Mouse (Mus musculus): ENCODE results near the gene Gstt1.
A peak's percentile ranks its signal among the peaks of the same experiment; 100 is the strongest.
"Not testable (repeated sequence)": the region's sequence is repeated elsewhere in the genome, so short reads cannot be mapped to it uniquely, and the experiment has no call there.

The Gstt1 gene

GRCm38 (mm10) chr10:75797619-75798175, 687 bp downstream of the Gstt1 start:
- peak; percentile 49 for DNase-seq

DNA sequence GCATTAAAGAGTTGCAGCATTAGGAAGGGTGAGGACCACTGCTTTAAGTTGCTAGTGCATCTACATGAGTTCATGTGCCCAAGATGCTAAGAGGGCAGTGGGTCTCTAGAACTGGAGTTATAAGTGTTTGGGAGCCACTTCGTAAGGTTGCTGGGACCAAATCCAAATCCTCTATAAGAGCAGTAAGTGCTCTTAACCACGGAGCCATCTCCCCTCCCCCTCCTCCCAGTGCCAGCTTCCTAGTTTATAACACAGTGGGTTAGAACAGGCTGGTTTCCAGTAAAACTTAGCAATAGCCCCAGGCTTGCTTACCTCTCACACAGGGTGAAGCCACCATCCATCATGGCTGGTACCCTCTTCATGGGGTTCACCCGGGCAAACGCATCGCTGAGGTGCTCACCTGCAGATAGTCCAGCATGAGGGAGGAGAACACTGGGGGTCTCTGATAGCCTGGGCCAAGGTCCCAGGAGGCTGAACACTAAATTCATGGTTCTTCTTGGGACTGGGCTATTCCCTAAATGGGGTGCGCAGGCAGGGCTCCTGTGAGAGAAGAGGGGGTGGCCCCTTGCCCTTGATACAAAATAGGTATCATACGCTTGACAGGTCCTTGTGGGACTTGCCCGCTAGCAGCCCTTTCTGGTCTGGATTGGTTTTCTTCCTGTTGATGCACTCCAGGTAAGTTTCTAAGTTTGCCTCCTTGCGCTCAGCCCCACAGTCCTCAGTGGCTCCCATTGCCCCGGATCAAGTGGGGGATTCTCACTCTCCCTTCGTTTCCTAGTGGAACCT, 1.5 kb downstream of the Gstt1 start:
- DNase-seq, result no peak

GRCm38 (mm10) chr10:75794880-75795279, 3.5 kb downstream of the Gstt1 start:
- DNase-seq, result peak; percentile 37

- DNase-seq, result no peak
These were observed 7.6 kb downstream of the Gstt1 start for GRCm38 (mm10) chr10:75790773-75791172.

DNA sequence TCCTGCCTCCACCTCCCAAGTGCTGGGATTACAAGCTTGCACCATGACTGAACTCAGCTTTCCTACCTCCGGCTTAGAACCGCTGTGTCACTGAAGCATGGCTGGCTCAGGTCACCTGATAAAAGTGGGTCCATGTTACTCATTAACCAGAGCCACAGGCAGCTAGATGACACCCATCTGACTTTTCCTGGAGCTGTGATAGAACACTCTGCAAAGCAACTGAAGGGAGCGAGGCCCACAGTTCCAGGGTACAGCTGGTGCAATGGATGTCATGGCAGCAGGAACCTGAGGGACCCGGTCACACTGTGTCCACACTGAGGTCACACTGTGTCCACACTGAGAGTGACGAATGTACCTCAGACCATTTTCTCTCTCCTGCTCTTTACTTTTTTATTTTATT, 8.5 kb downstream of the Gstt1 start:
- no peak for DNase-seq

DNA sequence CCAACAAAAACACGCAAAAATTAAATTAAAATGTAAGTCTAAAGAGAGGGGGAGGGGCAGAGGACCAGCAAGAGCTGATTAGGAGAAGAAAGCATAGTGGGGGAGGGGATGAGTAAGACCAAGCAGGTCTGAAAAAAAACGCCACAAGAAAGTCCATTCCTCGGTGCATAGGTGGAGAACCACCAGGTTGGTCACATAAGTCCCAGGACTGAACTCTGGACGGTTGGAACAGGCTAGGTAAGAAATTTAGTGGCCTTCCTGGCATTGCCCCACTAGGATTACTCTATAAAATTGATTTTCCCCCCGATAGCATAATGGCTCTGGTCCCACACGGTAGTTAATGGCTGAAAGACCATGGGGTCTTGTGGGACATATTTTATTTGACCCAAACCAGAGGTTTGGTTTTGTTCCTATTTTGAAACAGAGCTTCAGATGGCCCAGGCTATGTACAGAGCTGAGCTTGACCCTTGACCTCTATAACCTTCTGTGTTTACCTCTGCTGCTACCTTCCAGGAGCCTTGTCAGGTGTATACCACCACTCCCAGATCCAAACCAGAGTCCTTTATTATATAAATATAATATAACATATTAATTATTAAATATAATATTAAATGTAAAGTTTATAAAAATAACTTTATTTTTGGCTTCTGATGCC, 9.2 kb downstream of the Gstt1 start:
- no peak for DNase-seq

DNA sequence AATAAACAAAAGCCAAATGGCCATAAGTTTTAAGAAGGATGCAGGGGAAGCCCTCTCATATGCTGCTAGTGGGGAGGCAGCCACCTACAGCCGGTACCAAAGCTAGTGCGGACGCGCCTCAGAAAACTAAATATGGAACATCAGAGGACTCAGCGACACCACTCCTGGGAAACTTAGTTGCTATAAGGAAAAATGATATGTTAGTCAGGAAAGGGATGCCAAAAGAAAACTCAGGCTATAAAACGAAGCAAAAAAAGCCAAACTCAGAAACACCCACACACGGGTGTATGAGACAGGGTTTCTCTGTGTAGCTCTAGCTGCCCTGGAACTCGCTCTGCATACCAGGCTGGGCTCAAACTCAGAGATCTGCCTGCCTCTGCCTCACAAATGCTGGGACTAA, 10.1 kb downstream of the Gstt1 start:
- no peak for DNase-seq

GRCm38 (mm10) chr10:75785442-75785841, 12.9 kb downstream of the Gstt1 start:
- DNase-seq, result no peak

DNA sequence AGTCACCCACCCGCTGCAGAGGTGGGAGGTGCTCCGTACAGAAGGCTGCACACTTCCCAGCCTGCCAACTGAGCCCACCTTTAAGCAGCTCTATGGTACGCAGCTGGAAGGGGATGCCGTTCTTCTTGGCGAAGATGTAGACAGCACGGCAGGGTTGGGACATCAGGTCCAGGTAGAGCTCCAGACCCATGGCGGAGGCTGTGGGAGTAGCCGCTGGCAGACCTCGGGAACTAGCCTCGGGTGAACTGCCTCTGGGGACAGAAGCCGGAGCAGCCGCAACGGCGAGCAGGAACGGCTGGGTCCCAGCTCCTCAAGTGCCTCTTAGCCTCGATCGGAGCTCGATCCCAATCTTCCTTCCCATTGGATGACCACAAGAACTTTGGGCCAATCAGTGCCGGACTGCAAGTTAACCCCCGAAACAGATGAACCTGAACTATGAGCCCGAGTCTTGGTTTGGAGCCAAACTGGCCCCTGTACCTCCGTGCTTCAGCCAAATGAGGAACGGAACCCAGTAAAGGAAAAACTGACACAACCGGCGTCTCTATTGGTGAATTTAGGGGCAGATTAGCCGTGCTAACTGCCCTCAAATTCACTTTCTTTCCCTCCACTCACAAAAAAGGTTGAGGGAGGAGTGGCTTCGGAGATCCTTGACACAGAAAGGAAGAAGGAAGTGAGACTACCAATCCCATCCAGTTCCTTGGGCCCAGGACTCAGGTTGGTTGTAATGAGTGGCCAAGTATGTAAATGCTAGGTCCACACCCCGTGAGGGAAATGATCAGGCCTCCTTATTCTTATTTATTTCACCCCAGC, 17.4 kb downstream of the Gstt1 start, which contains the start of the genes Gm20441 and Gstt3:
Gene Gm20441 (minus strand): TSS at position 186 of the 810 bp plus-strand sequence.
Gene Gstt3 (minus strand): TSS at position 646 of the 810 bp plus-strand sequence.
- DNase-seq, result peak; percentile 63

DNA sequence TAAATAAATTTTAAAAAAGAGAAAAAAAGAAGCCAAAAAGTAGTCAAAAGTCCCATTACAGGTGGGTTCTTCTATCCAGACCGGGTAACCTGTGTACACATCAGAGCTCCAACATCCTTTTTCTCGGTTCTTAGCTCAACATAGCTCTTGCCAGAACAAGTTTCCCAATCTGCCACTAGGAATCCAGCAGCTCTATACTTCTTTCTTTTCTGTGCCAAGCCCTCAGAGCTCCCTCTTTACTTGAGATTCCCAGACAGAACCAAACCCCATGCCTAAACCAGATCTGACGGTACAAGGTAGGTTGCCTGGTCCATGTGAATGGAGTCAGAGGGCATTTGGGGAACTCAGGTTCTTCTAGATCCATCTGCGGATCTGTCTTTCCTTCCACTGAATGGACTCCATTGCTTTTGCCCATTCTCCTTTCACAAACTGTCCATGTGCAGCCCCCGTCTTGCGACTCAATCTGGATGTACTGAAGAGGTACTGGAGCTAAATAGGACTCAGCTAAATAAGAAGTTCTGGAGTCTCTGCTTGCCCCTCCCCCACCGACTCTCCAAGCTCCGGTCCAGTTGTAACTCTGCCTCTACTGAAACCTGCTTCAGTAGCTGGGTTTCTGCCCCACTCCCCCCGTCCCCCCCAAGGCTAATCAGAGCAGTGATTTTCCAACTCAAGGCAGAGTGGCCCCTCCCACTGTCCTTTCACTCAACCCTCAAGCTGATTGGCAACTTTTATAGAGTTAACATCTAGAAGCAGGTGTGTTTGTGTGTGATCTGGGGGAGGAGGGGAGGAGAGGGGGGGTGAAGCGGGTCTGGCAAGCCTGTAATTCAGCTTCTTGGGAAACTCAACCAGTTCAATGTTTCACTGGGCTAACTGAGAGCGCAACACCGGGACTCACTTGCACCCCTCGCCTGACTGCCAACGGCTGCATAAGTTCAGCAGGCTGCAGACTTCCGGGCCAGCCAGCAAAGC, 18.9 kb downstream of the Gstt1 start:
- DNase-seq, result peak; percentile 19

DNA sequence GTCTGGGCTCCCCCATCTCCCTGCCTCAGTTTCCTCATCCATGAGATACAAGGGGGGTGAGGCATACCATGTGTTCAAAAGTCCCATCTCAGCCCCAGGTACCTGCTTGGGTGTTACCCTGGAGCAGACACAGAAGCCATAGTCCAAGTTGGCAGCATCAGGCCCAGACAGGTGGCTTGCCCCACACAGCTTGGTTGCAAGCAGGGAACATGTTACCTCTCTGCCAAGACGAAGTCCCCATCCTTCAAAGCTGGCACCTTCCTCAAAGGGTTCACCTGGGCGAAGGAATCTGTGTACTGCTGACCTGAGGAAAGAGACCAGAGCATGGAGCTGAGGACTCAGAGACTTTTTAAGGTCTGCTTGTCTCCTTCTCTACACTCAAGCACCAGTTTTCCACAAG, 20.5 kb downstream of the Gstt1 start:
- DNase-seq, result no peak

DNA sequence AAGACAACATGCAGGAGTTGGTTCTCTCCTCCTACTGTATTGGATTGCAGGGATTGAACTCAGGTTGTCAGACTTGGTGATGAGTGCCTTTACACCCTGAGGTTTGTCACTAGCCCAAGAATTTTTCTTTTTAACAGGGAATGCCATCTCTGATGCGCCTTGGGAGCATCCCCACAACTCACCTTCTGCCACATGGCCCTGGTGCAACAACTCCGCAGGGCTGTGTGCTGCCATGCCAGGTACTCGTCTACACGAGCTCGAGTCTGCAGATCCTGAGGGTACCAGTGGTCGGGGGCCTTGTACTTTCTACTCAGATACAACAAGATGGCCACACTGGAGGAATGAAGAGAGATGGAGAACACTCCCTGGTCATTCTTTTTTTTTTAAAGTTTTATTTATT, 21.8 kb downstream of the Gstt1 start:
- DNase-seq, result no peak

GRCm38 (mm10) chr10:75774587-75774986, 23.8 kb downstream of the Gstt1 start:
- DNase-seq, result no peak

GRCm38 (mm10) chr10:75774102-75774501, 24.3 kb downstream of the Gstt1 start:
- DNase-seq, result no peak

GRCm38 (mm10) chr10:75772795-75773664, 25.4 kb downstream of the Gstt1 start, which contains the start of gene Ddt:
TSS of gene Ddt (minus strand) at chr10:75773414.
- DNase-seq, result peak; percentile 95

- DNase-seq, result not testable (repeated sequence)
These were observed 30.6 kb downstream of the Gstt1 start for GRCm38 (mm10) chr10:75767756-75768155.

DNA sequence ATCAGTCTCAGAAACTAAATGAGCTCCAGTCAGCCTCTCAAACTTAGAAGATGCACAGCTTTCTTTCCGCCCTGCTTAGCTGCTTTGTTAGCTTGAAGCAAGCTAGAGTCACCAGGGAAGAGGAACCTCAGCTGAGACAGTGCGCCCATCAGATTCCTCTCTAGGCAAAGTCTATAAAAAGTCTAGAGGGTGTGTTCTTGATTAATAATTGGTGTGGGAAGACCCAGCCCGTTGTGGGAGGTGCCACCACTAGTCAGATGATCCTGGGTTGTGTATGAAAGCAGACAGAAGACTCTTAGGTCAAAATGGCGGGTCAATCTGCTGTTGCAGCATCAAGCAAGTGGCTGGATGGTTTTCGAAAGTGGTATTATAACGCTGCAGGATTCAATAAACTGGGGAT, 31.5 kb downstream of the Gstt1 start:
- no peak for DNase-seq

DNA sequence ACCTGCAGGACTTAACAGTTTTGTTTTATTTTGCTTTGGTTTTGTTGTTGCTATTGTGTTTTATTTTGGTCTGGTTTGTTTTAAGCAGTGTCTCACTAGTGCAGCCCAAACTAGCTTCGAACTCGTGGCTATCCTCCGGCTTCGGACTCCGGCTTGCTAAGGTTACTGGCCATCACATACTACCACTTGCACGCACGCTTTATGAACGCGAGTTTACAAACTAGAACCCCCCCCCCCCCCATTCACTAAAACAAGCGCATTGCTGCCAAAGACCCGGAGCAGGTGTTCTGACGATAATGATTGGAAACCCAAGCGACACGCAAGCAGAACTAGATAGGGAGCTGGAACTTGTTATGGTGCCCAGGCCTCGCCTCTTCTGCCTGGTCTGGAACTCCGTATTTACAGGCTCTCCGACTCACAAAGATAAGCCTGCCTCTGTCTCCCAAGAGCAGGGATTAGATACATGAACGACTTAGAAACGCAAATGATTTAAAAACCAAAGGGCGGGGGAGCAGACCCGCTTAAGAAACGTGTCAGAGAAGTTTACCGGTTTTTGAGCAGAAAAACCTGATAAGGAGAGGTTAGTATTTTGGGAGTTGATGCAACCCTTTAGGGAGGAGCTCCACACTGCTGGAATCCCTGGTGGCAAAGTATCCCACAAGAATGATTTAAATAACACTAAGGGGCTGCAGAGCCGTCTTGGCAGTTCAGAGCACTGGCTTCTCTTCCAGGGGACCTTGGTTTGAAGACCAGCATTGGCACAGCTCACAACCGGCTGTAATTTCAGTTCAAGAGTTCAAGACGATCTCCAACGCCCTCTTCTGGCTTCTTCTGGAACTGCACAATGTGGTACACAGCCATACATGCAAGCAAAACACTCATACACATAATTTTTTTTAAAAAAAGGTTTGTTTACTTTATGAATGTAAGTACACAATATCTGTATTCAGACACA, 33.6 kb downstream of the Gstt1 start:
- peak; percentile 91 for DNase-seq

Measured in retina, postnatal 1 day (tissue).